In the genomic region with DNA sequence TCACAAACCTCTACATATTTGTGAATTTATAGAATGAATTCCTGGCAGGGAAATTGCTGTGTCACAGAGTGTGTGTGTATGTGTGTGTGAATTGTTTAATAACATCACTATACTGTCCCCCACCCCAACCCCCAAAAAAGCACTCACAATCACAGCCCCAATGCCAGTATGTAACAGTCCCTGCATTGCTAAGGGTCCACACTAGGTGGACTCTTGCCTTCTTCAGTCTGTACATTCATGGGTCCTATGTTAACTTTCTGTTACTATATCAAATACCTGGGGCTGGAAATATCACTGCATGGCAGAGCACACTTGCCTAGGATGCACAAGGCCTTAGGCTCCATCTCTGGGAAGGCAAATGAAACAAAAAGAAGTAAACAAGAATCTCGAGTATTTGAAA, we compare ENCODE assay signal across 23 mouse cellular contexts. TPM values are rescaled to one million over a fixed set of nuclear protein-coding genes. Genes with fewer than 3 reads are reported as not detected.
A peak's percentile ranks its signal among the peaks of the same experiment; 100 is the strongest.
DNase-seq lines count a peak whose midpoint lies in the region; ATAC-seq and TF ChIP-seq lines count a peak whose summit lies in the region.
"Had no signal": no experiment of that assay in that cellular context is flagged by ENCODE, and none has a peak within 500 bp of the region (broad histone marks: within the 10 kb centered on the region; RNA-seq: fewer than 3 reads in every experiment).

No protein-coding gene starts in this region.

- no peaks in the 10 kb centered on the region for H3K9me3 ChIP-seq in kidney, postnatal 0 days (replicated peaks; ENCODE audit: low read length)
- H3K9me3 ChIP-seq: forebrain, embryonic 10.5 days; hindbrain, embryonic 15.5 days; intestine, embryonic 15.5 days had no signal

- no peaks in the 10 kb centered on the region for H3K36me3 ChIP-seq in kidney, postnatal 0 days (ENCODE audit: insufficient read depth, low read length)
- H3K36me3 ChIP-seq in kidney, adult 2 months (ENCODE audit: control insufficient read depth, insufficient read depth, low read length), result no peaks in the 10 kb centered on the region
- H3K36me3 ChIP-seq: forebrain, embryonic 10.5 days; hindbrain, embryonic 15.5 days; intestine, embryonic 15.5 days had no signal

- H3K9ac ChIP-seq in kidney, postnatal 0 days (ENCODE audit: low read depth, low read length), result no peak overlapping the region
- H3K9ac ChIP-seq: hindbrain, embryonic 15.5 days; intestine, embryonic 15.5 days had no signal

- DNase-seq in heart, adult 11 months, result peak; percentile 41
- DNase-seq in heart, postnatal 14 days, result no peak
- no peak for DNase-seq in kidney, postnatal 0 days (ENCODE audit: low spot score)
- no peak for DNase-seq in kidney, adult 2 months
- DNase-seq in retina, embryonic 14.5 days (ENCODE audit: low spot score), result peak; percentile 2
- DNase-seq in retina, postnatal 1 day, result peak; percentile 5
- DNase-seq: adrenal gland, adult 2 months; adrenal gland, postnatal 14 days; cerebellum, adult 11 months; cerebellum, adult 8-10 months; cerebellum, postnatal 14 days; gastrocnemius, postnatal 25 days; heart, adult 2 months; heart, postnatal 10 days; heart, postnatal 4 days had no signal

- ATAC-seq in kidney, postnatal 0 days (replicated peaks; ENCODE audit: low FRiP score, low read depth), result no peak
- ATAC-seq: CD4-positive, CD25-positive, alpha-beta regulatory T cell, adult 4 months; forebrain, embryonic 14.5 days; intestine, embryonic 15.5 days had no signal

- no peak overlapping the region for H3K4me3 ChIP-seq in kidney, postnatal 0 days (replicated peaks; ENCODE audit: low read depth, low read length)
- no peak overlapping the region for H3K4me3 ChIP-seq in kidney, adult 2 months (ENCODE audit: insufficient read depth, low read depth, low read length)
- H3K4me3 ChIP-seq: forebrain, embryonic 10.5 days; heart, adult 2 months; hindbrain, embryonic 15.5 days; intestine, embryonic 15.5 days had no signal

- peak; percentile 5; the same call in 1 of the 2 replicates for TF ChIP-seq CTCF in kidney, postnatal 0 days (IDR thresholded peaks at IDR 0.05; ENCODE audit: low read depth)
- TF ChIP-seq CTCF in kidney, adult 2 months (conservative IDR thresholded peaks at IDR 0.05; ENCODE audit: insufficient read depth, insufficient read length, low read depth, low read length), result no peak

- no peak overlapping the region for H3K4me2 ChIP-seq in kidney, postnatal 0 days (ENCODE audit: low read length)
- H3K4me2 ChIP-seq: heart, embryonic 11.5 days; hindbrain, embryonic 15.5 days; intestine, embryonic 15.5 days had no signal

- WGBS in kidney, postnatal 0 days, result 27% methylated on average over 1 of the region's 1 CpGs
- 46% methylated on average over 1 of the region's 1 CpGs for WGBS in kidney, adult 2 months

- H3K27ac ChIP-seq in kidney, postnatal 0 days, result no peak overlapping the region
- H3K27ac ChIP-seq in kidney, adult 2 months (ENCODE audit: insufficient read depth, low read depth, low read length), result no peak overlapping the region
- H3K27ac ChIP-seq: forebrain, embryonic 10.5 days; heart, adult 2 months; hindbrain, embryonic 15.5 days; intestine, embryonic 15.5 days had no signal

- H3K27me3 ChIP-seq in kidney, postnatal 0 days (ENCODE audit: insufficient read depth, low read length), result no peaks in the 10 kb centered on the region
- H3K27me3 ChIP-seq in kidney, adult 2 months (replicated peaks; ENCODE audit: control insufficient read depth, insufficient read depth, low read length), result no peaks in the 10 kb centered on the region
- H3K27me3 ChIP-seq: intestine, embryonic 15.5 days had no signal

- TF ChIP-seq POLR2A in kidney, adult 2 months (IDR thresholded peaks at IDR 0.05; ENCODE audit: low read depth, low read length), result no peak

- no peaks in the 10 kb centered on the region for H3K4me1 ChIP-seq in kidney, postnatal 0 days (replicated peaks; ENCODE audit: insufficient read depth, low read length)
- no peaks in the 10 kb centered on the region for H3K4me1 ChIP-seq in kidney, adult 2 months (ENCODE audit: control insufficient read depth, insufficient read depth, low read length)
- H3K4me1 ChIP-seq: hindbrain, embryonic 15.5 days; intestine, embryonic 15.5 days had no signal

- intact Hi-C loops in heart, postnatal 14 days (cut with DNase I), result no loop called here

RNA-seq across cellular contexts. Expression of a gene that starts 11.2 kb away (rescaled TPM):
- total RNA-seq in heart, postnatal 14 days (2021), result 1 to 10 TPM; 1.6 to 2.2 TPM
- polyA plus RNA-seq in kidney, postnatal 0 days (2015; fragmentation: Nextera tagmentation; extraction: Ambion mirVana), result 33.2 and 33.7 TPM in 2 replicates
- polyA plus RNA-seq in kidney, adult 2 months (2012; rRNA removed), result 28.6 and 29.0 TPM in 2 replicates

RNA-seq across cellular contexts. Expression of a gene that starts 34.3 kb away (rescaled TPM):
- under 1 TPM; 0.26 to 0.29 TPM for total RNA-seq in heart, postnatal 14 days (2021)
- 0.24 and 0.37 TPM in 2 replicates for polyA plus RNA-seq in kidney, postnatal 0 days (2015; fragmentation: Nextera tagmentation; extraction: Ambion mirVana)
- 0.19 and 0.27 TPM in 2 replicates for polyA plus RNA-seq in kidney, adult 2 months (2012; rRNA removed)
- total RNA-seq: MEL had no signal
- polyA plus RNA-seq: C2C12; CD4-positive, CD25-positive, alpha-beta regulatory T cell, adult 4 months had no signal

RNA-seq across cellular contexts. Expression of a gene that starts 57.5 kb away (rescaled TPM):
- total RNA-seq in heart, postnatal 14 days (2021), result 1 to 10 TPM; 8.1 to 9.2 TPM
- 12.0 and 12.8 TPM in 2 replicates for polyA plus RNA-seq in kidney, postnatal 0 days (2015; fragmentation: Nextera tagmentation; extraction: Ambion mirVana)
- 5.2 and 5.3 TPM in 2 replicates for polyA plus RNA-seq in kidney, adult 2 months (2012; rRNA removed)
- total RNA-seq: MEL had no signal
- polyA plus RNA-seq: C2C12 had no signal

Comparison
In these comparisons a context has a peak if more than half of its experiments do, and no peak if none do; other contexts are left out.
1. DNase-seq: peak in heart, adult 11 months (single experiment), retina, embryonic 14.5 days (single experiment) and retina, postnatal 1 day (single experiment); none in heart, postnatal 14 days (0 of 2), kidney, postnatal 0 days (single experiment) and kidney, adult 2 months (single experiment).